Mouse (Mus musculus) midbrain, embryonic 13.5 days (tissue): ENCODE results near the gene Ghrh. TPM values are rescaled to one million over a fixed set of nuclear protein-coding genes. Genes with fewer than 3 reads are reported as not detected.
"Not testable (repeated sequence)": the region's sequence is repeated elsewhere in the genome, so short reads cannot be mapped to it uniquely, and the experiment has no call there.

Experiments
- ATAC-seq: fragments of 200-750 bp; cut with Nextera tagmentation; 2 replicates; pipeline ENCODE4 v1.8.0; 2017; ENCODE audit warnings: mild to moderate bottlenecking, moderate TSS enrichment, moderate library complexity
- H3K27ac ChIP-seq: fragments of 300-500 bp; sonication (generic); 2 replicates; pipeline ENCODE4 v1.5.1; 2015; ENCODE audit warnings: inconsistent platforms, mild to moderate bottlenecking, moderate library complexity
- H3K27me3 ChIP-seq: fragments of 300-500 bp; sonication (generic); 2 replicates; pipeline ENCODE4 v1.6.1; 2015; ENCODE audit warnings: mild to moderate bottlenecking, inconsistent platforms
- H3K36me3 ChIP-seq: fragments of 300-500 bp; sonication (generic); 2 replicates; pipeline ENCODE4 v1.6.1; 2015; ENCODE audit warnings: mild to moderate bottlenecking, inconsistent platforms
- H3K4me1 ChIP-seq: fragments of 300-500 bp; sonication (generic); replicated peaks from 2 replicates; pipeline ENCODE4 v1.6.1; 2015; ENCODE audit warnings: inconsistent platforms
- H3K4me2 ChIP-seq: fragments of 300-500 bp; sonication (generic); replicated peaks from 2 replicates; pipeline ENCODE4 v1.6.1; 2015; ENCODE audit warnings: moderate library complexity, mild to moderate bottlenecking, inconsistent platforms
- H3K4me3 ChIP-seq: fragments of 300-500 bp; sonication (generic); replicated peaks from 2 replicates; pipeline ENCODE4 v1.5.1; 2015; ENCODE audit warnings: mild to moderate bottlenecking, inconsistent platforms
- H3K9ac ChIP-seq: fragments of 300-500 bp; sonication (generic); replicated peaks from 2 replicates; pipeline ENCODE4 v1.6.1; 2015; ENCODE audit warnings: mild to moderate bottlenecking, inconsistent platforms
- H3K9me3 ChIP-seq: fragments of 300-500 bp; sonication (generic); 2 replicates; pipeline ENCODE4 v1.6.1; 2016; ENCODE audit warnings: mild to moderate bottlenecking, inconsistent platforms
- WGBS: fragments of 180-500 bp; shearing (Covaris S2); methylation state at CpG from one replicate; pipeline ENCODE4 v1.1.7; 2015; 5-methylcytosine and 5-hydroxymethylcytosine counted together
- polyA plus RNA-seq: library from polyadenylated mRNA; unstranded; fragments of >200 nt; fragmentation: Nextera tagmentation; extraction: Ambion mirVana; gene quantifications from 2 replicates; pipeline ENCODE4 v1.2.1, GENCODE M21; 2015

Ghrh gene
- polyA plus RNA-seq = 1.6 and 3.4 TPM in 2 replicates

GRCm38 (mm10) chr2:157347361-157348159, at the start of gene Ghrh:
Gene Ghrh (minus strand): TSS chr2:157347506.
- Histone ChIP-seq H3K36me3 (no peaks in the 10 kb centered on the region), H3K27ac (peak within 1 kb of the TSS; percentile 90), H3K9me3 (no peaks in the 10 kb centered on the region), H3K4me2 (no peak within 1 kb of the TSS), H3K27me3 (no peaks in the 10 kb centered on the region), H3K9ac (peak within 1 kb of the TSS; percentile 34; the same call in 1 of the 2 replicates), H3K4me1 (peaks cover 61% of the 10 kb centered on the region), H3K4me3 (no peak within 1 kb of the TSS)
- ATAC-seq = peak; percentile 53
- WGBS = 45% methylated on average over 26 of the region's 26 CpGs

- ATAC-seq = no peak
- peaks cover 48% of the 10 kb centered on the region for H3K36me3 ChIP-seq
Observed at GRCm38 (mm10) chr2:157395960-157396359, 48.7 kb upstream of the Ghrh start.

GRCm38 (mm10) chr2:157395371-157395770, 48.1 kb upstream of the Ghrh start:
- H3K9me3 ChIP-seq = no peaks in the 10 kb centered on the region
- ATAC-seq = no peak
- 77% methylated on average over 5 of the region's 5 CpGs for WGBS
- H3K36me3 ChIP-seq = peaks cover 48% of the 10 kb centered on the region
- no peak overlapping the region for H3K4me3 ChIP-seq
- no peaks in the 10 kb centered on the region for H3K27me3 ChIP-seq
- peaks cover 9% of the 10 kb centered on the region; the same call in 1 of the 2 replicates for H3K4me1 ChIP-seq
- no peak overlapping the region for H3K27ac ChIP-seq
- H3K9ac ChIP-seq = no peak overlapping the region
- H3K4me2 ChIP-seq = no peak overlapping the region

More at GRCm38 (mm10) chr2:157395960-157396359, 48.7 kb upstream of the Ghrh start:
- Histone ChIP-seq H3K4me2 (no peak overlapping the region), H3K9me3 (no peaks in the 10 kb centered on the region), H3K4me1 (peaks cover 9% of the 10 kb centered on the region; the same call in 1 of the 2 replicates), H3K27me3 (no peaks in the 10 kb centered on the region), H3K4me3 (no peak overlapping the region), H3K9ac (no peak overlapping the region), H3K27ac (peak overlapping the region; percentile 59)
- WGBS = 59% methylated on average over 13 of the region's 13 CpGs

GRCm38 (mm10) chr2:157394868-157395267, 47.6 kb upstream of the Ghrh start:
- peaks cover 9% of the 10 kb centered on the region; the same call in 1 of the 2 replicates for H3K4me1 ChIP-seq
- H3K9me3 ChIP-seq = no peaks in the 10 kb centered on the region
- no peak overlapping the region for H3K4me2 ChIP-seq
- no peak overlapping the region for H3K9ac ChIP-seq
- H3K27ac ChIP-seq = no peak overlapping the region
- H3K36me3 ChIP-seq = peaks cover 50% of the 10 kb centered on the region
- WGBS = 81% methylated on average over 6 of the region's 6 CpGs
- no peak for ATAC-seq
- no peak overlapping the region for H3K4me3 ChIP-seq
- H3K27me3 ChIP-seq = no peaks in the 10 kb centered on the region

- ATAC-seq = no peak
- peaks cover 54% of the 10 kb centered on the region for H3K36me3 ChIP-seq
Observed at GRCm38 (mm10) chr2:157393549-157393948, 46.2 kb upstream of the Ghrh start.

GRCm38 (mm10) chr2:157392331-157392730, 45.0 kb upstream of the Ghrh start:
- H3K36me3 ChIP-seq = peaks cover 43% of the 10 kb centered on the region
- no peaks in the 10 kb centered on the region for H3K27me3 ChIP-seq
- H3K9ac ChIP-seq = no peak overlapping the region
- H3K4me2 ChIP-seq = no peak overlapping the region
- peaks cover 9% of the 10 kb centered on the region; the same call in 1 of the 2 replicates for H3K4me1 ChIP-seq
- ATAC-seq = no peak
- no peaks in the 10 kb centered on the region for H3K9me3 ChIP-seq
- H3K27ac ChIP-seq = no peak overlapping the region
- no peak overlapping the region for H3K4me3 ChIP-seq
- WGBS = 95% methylated on average over 2 of the region's 2 CpGs

More at GRCm38 (mm10) chr2:157393549-157393948, 46.2 kb upstream of the Ghrh start:
- 97% methylated on average over 4 of the region's 4 CpGs for WGBS
- peaks cover 9% of the 10 kb centered on the region; the same call in 1 of the 2 replicates for H3K4me1 ChIP-seq
- H3K4me3 ChIP-seq = no peak overlapping the region
- H3K9me3 ChIP-seq = no peaks in the 10 kb centered on the region
- H3K27me3 ChIP-seq = no peaks in the 10 kb centered on the region
- H3K9ac ChIP-seq = no peak overlapping the region
- H3K27ac ChIP-seq = no peak overlapping the region
- no peak overlapping the region for H3K4me2 ChIP-seq

- peaks cover 31% of the 10 kb centered on the region for H3K36me3 ChIP-seq
- H3K4me3 ChIP-seq = no peak overlapping the region
- no peak overlapping the region for H3K4me2 ChIP-seq
- H3K9me3 ChIP-seq = no peaks in the 10 kb centered on the region
- no peak overlapping the region for H3K9ac ChIP-seq
- no peak overlapping the region for H3K27ac ChIP-seq
- no peak for ATAC-seq
- peaks cover 12% of the 10 kb centered on the region for H3K4me1 ChIP-seq
- WGBS = 82% methylated on average over 7 of the region's 7 CpGs
- no peaks in the 10 kb centered on the region for H3K27me3 ChIP-seq
Observed at GRCm38 (mm10) chr2:157389591-157389921, 42.2 kb upstream of the Ghrh start.

- 94% methylated on average over 14 of the region's 14 CpGs for WGBS
- not testable (repeated sequence) for H3K27me3 ChIP-seq
Observed at GRCm38 (mm10) chr2:157388901-157389590, 41.7 kb upstream of the Ghrh start.

GRCm38 (mm10) chr2:157384836-157385235, 37.5 kb upstream of the Ghrh start:
- no peak overlapping the region for H3K9ac ChIP-seq
- peak overlapping the region; percentile 36 for H3K27ac ChIP-seq
- H3K4me1 ChIP-seq = peaks cover 19% of the 10 kb centered on the region
- H3K9me3 ChIP-seq = no peaks in the 10 kb centered on the region
- WGBS = 44% methylated on average over 4 of the region's 4 CpGs
- no peaks in the 10 kb centered on the region for H3K27me3 ChIP-seq
- peaks cover 38% of the 10 kb centered on the region for H3K36me3 ChIP-seq
- ATAC-seq = peak; percentile 50; the same call in 1 of the 2 replicates
- no peak overlapping the region for H3K4me3 ChIP-seq
- H3K4me2 ChIP-seq = no peak overlapping the region

More at GRCm38 (mm10) chr2:157388901-157389590, 41.7 kb upstream of the Ghrh start:
- H3K9me3 ChIP-seq, H3K27ac ChIP-seq, H3K4me2 ChIP-seq, ATAC-seq, H3K4me3 ChIP-seq, H3K9ac ChIP-seq: not testable (repeated sequence)
- Histone ChIP-seq H3K4me1 (peaks cover 13% of the 10 kb centered on the region), H3K36me3 (peaks cover 33% of the 10 kb centered on the region)

GRCm38 (mm10) chr2:157376995-157377394, 29.7 kb upstream of the Ghrh start:
- no peak overlapping the region for H3K4me3 ChIP-seq
- 41% methylated on average over 3 of the region's 3 CpGs for WGBS
- H3K9me3 ChIP-seq = no peaks in the 10 kb centered on the region
- peaks cover 21% of the 10 kb centered on the region for H3K36me3 ChIP-seq
- H3K4me1 ChIP-seq = peaks cover 24% of the 10 kb centered on the region
- no peak overlapping the region for H3K27ac ChIP-seq
- no peak overlapping the region for H3K4me2 ChIP-seq
- no peak for ATAC-seq
- H3K27me3 ChIP-seq = no peaks in the 10 kb centered on the region
- H3K9ac ChIP-seq = no peak overlapping the region

GRCm38 (mm10) chr2:157375794-157376757, 28.8 kb upstream of the Ghrh start:
- no peak overlapping the region for H3K4me3 ChIP-seq
- peak overlapping the region; percentile 19 for H3K4me2 ChIP-seq
- peaks cover 24% of the 10 kb centered on the region for H3K4me1 ChIP-seq
- H3K27ac ChIP-seq = peak overlapping the region; percentile 15; the same call in 1 of the 2 replicates
- ATAC-seq = peak; percentile 50; the same call in 1 of the 2 replicates
- H3K27me3 ChIP-seq = no peaks in the 10 kb centered on the region
- H3K36me3 ChIP-seq = peaks cover 19% of the 10 kb centered on the region
- H3K9me3 ChIP-seq = no peaks in the 10 kb centered on the region
- H3K9ac ChIP-seq = peak overlapping the region; percentile 43
- 9% methylated on average over 14 of the region's 14 CpGs for WGBS
